Mouse (Mus musculus) heart, adult 2 months (tissue): ENCODE measurements at regions not wholly inside any gene's neighbourhood (a gene's known extent, or its start where the extent isn't known, plus 50 kb on each side); places are given as distances from the start of the nearest gene placed in this dataset.

Source experiments
- CTCF ChIP-seq: fragments of 200-600 bp; IDR thresholded peaks from 2 replicates; pipeline ENCODE4 v1.8.1; 2022; ENCODE audit warnings: antibody characterized with exemption, mild to moderate bottlenecking, moderate library complexity
- EP300 ChIP-seq: fragments of 200-500 bp; IDR thresholded peaks from 2 replicates; pipeline ENCODE4 v1.6.1; 2011; ENCODE audit warnings: low read depth, low read length, control low read depth; ENCODE audit not compliant: insufficient read depth

- no peak for TF ChIP-seq CTCF
- no peak for TF ChIP-seq EP300
Observed at GRCm38 (mm10) chr4:131073420-131073819, 129.2 kb downstream of the Matn1 start.
